Mouse (Mus musculus): ENCODE data around the gene Pdia4. TPM values are rescaled to one million over a fixed set of nuclear protein-coding genes. Genes with fewer than 3 reads are reported as not detected.
"Not testable (repeated sequence)": the region's sequence is repeated elsewhere in the genome, so short reads cannot be mapped to it uniquely, and the experiment has no call there.

The Pdia4 gene
- 355 and 366 TPM in 2 replicates for polyA plus RNA-seq (2015; fragmentation: Nextera tagmentation; extraction: Ambion mirVana)

GRCm38 (mm10) chr6:47813257-47813878, at the start of gene Pdia4:
Gene Pdia4, minus strand, starts transcription at chr6:47813430.
- H3K9me3 ChIP-seq, result no peaks in the 10 kb centered on the region
- ATAC-seq (ENCODE audit: borderline replicate concordance, extremely low read depth, low FRiP score, low TSS enrichment), result peak; percentile 99
- peaks cover 32% of the 10 kb centered on the region for H3K4me1 ChIP-seq
- H3K9ac ChIP-seq, result peak within 1 kb of the TSS; percentile 94
- H3K27ac ChIP-seq, result peak within 1 kb of the TSS; percentile 96
- no peaks in the 10 kb centered on the region for H3K36me3 ChIP-seq
- H3K27me3 ChIP-seq, result no peaks in the 10 kb centered on the region
- H3K4me3 ChIP-seq, result peak within 1 kb of the TSS; percentile 77
- under 1% methylated on average over 44 of the region's 44 CpGs for WGBS
- peak within 1 kb of the TSS; percentile 75 for H3K4me2 ChIP-seq

GRCm38 (mm10) chr6:47857729-47858128, 44.5 kb upstream of the Pdia4 start:
- WGBS, result 88% methylated on average over 3 of the region's 3 CpGs

DNA sequence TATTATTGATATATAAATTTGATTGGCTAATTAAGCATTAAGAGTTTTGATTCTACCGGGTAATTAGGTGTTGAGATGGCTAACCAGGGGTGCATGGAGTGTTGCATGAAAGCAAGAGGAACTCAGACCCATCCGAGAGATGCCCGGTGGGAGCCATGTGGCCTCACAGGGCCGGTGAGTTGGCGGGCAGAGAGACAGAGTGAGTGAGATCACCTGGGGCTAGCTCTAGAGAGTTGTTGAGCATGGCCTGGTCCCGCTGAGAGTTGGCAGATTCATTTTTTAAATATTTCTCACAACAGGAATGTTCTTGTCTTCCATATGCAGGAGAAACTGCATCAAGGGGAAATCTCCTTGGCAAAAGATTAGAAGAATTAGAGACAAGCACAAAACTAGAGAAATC, 44.0 kb upstream of the Pdia4 start:
- H3K4me1 ChIP-seq, result no peaks in the 10 kb centered on the region
- ATAC-seq (ENCODE audit: borderline replicate concordance, extremely low read depth, low FRiP score, low TSS enrichment), result no peak
- H3K27me3 ChIP-seq, result no peaks in the 10 kb centered on the region
- H3K4me3 ChIP-seq, result no peak overlapping the region
- H3K36me3 ChIP-seq, result peaks cover 23% of the 10 kb centered on the region
- no peak overlapping the region for H3K4me2 ChIP-seq
- no peak overlapping the region for H3K9ac ChIP-seq
- WGBS, result 92% methylated on average over 6 of the region's 6 CpGs
- no peaks in the 10 kb centered on the region for H3K9me3 ChIP-seq
- no peak overlapping the region for H3K27ac ChIP-seq

More at GRCm38 (mm10) chr6:47857729-47858128, 44.5 kb upstream of the Pdia4 start:
- not testable (repeated sequence) for H3K9me3 ChIP-seq; H3K4me1 ChIP-seq; ATAC-seq (ENCODE audit: borderline replicate concordance, extremely low read depth, low FRiP score, low TSS enrichment); H3K27me3 ChIP-seq; H3K4me2 ChIP-seq; H3K9ac ChIP-seq; H3K4me3 ChIP-seq; H3K27ac ChIP-seq
- peaks cover 27% of the 10 kb centered on the region for H3K36me3 ChIP-seq

DNA sequence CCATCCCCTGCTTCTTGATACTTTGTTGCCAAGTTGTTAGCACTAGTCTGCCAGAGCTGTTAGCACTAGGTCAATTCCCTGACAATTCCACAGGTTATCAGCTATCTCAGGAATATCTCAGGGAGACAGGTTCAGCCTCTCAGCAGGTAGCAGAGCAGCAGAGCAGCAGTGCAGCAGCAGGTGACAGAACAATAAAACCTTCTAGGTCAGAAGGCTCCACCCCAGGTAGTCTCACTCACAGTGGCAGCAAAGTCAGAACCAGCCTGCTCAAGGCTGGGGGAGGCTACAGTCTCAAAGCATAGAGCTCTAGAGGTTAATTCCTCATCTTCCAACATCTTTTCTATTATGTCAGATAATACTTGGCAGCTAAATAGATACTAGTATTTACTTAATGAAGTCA, 32.5 kb upstream of the Pdia4 start:
- Histone ChIP-seq H3K27me3 (no peaks in the 10 kb centered on the region), H3K36me3 (peaks cover 2% of the 10 kb centered on the region; the same call in 1 of the 2 replicates), H3K9ac (no peak overlapping the region), H3K9me3 (no peaks in the 10 kb centered on the region), H3K27ac (no peak overlapping the region), H3K4me2 (no peak overlapping the region), H3K4me3 (no peak overlapping the region), H3K4me1 (no peaks in the 10 kb centered on the region)
- ATAC-seq (ENCODE audit: borderline replicate concordance, extremely low read depth, low FRiP score, low TSS enrichment), result no peak

DNA sequence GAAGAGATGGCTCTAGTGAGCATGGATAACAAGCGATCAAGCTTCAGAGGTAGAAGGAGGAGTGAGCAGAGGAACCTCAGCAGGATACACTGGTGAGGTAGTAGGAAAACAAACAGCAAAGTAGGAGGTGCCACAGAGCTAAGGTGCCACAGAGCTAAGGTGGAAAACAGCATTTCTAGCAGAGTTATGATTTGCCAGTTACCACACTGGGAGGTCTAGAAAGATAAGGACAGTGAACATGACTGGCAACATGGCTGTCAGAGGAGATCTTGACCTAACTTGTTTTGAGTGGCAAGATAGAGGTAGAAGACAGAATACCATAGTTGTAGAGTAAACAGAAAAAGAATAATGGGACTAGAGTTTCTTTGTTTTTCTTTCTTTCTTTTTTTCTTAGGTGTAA, 29.1 kb upstream of the Pdia4 start:
- Histone ChIP-seq H3K4me3 (no peak overlapping the region), H3K36me3 (peaks cover 4% of the 10 kb centered on the region; the same call in 1 of the 2 replicates), H3K27ac (no peak overlapping the region), H3K4me2 (no peak overlapping the region), H3K9me3 (no peaks in the 10 kb centered on the region), H3K4me1 (peaks cover 6% of the 10 kb centered on the region; the same call in 1 of the 2 replicates), H3K27me3 (no peaks in the 10 kb centered on the region), H3K9ac (no peak overlapping the region)
- ATAC-seq (ENCODE audit: borderline replicate concordance, extremely low read depth, low FRiP score, low TSS enrichment), result no peak
- WGBS, result 76% methylated on average over 1 of the region's 1 CpGs

DNA sequence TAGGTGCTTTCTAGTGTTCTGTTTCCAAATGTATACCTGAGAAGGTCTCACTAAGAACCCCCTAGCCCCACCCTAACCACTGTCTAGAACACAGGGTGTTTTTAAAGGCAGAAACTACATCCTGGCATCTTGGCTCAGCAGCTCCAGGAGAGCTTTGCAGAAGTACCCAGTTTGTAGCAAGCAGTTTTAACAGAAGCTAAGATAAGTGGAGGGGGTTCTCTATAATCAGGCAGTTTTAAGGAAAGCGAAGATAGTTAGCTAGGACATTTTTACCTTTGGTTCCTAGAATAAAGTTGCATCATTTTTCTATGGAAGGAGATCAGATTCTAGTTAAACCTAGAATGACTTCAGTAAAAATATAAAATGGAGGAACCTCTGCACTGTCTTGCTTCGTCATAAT, 28.6 kb upstream of the Pdia4 start:
- no peak overlapping the region for H3K27ac ChIP-seq
- H3K9ac ChIP-seq, result no peak overlapping the region
- H3K36me3 ChIP-seq, result peaks cover 4% of the 10 kb centered on the region; the same call in 1 of the 2 replicates
- 93% methylated on average over 2 of the region's 2 CpGs for WGBS
- no peaks in the 10 kb centered on the region for H3K27me3 ChIP-seq
- no peak for ATAC-seq (ENCODE audit: borderline replicate concordance, extremely low read depth, low FRiP score, low TSS enrichment)
- H3K4me1 ChIP-seq, result peaks cover 9% of the 10 kb centered on the region; the same call in 1 of the 2 replicates
- H3K4me2 ChIP-seq, result no peak overlapping the region
- H3K9me3 ChIP-seq, result no peaks in the 10 kb centered on the region
- no peak overlapping the region for H3K4me3 ChIP-seq

- Histone ChIP-seq H3K4me3 (no peak overlapping the region), H3K9me3 (no peaks in the 10 kb centered on the region), H3K4me2 (no peak overlapping the region), H3K27ac (no peak overlapping the region), H3K27me3 (no peaks in the 10 kb centered on the region), H3K36me3 (peaks cover 4% of the 10 kb centered on the region; the same call in 1 of the 2 replicates), H3K9ac (no peak overlapping the region), H3K4me1 (peaks cover 9% of the 10 kb centered on the region; the same call in 1 of the 2 replicates)
- 78% methylated on average over 1 of the region's 1 CpGs for WGBS
- no peak for ATAC-seq (ENCODE audit: borderline replicate concordance, extremely low read depth, low FRiP score, low TSS enrichment)
Observed at GRCm38 (mm10) chr6:47841077-47841476, 27.8 kb upstream of the Pdia4 start.

DNA sequence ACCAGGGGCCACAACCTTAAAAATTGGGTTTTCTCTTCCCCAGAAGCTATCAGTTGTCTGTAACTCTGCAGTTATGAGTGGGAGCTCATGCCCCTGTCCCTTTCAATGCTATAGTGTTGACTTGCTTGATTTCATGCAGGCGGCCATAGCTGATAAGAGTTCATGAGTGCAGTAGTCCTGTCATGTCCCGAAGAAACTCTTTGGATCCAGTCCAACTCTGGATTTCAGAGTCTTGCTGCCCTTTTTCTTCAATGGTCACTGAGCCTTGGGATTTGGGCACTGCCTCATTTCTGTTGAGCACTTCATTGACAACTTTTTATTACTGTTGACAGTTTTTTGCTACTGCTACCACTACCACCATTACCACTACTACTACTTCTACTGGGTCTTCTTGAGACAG, 24.4 kb upstream of the Pdia4 start:
- Histone ChIP-seq H3K36me3 (peaks cover 4% of the 10 kb centered on the region; the same call in 1 of the 2 replicates), H3K9ac (no peak overlapping the region), H3K9me3 (no peaks in the 10 kb centered on the region), H3K4me1 (peaks cover 9% of the 10 kb centered on the region; the same call in 1 of the 2 replicates), H3K27me3 (no peaks in the 10 kb centered on the region), H3K4me2 (no peak overlapping the region), H3K27ac (no peak overlapping the region), H3K4me3 (no peak overlapping the region)
- ATAC-seq (ENCODE audit: borderline replicate concordance, extremely low read depth, low FRiP score, low TSS enrichment), result no peak
- WGBS, result 41% methylated on average over 2 of the region's 2 CpGs

DNA sequence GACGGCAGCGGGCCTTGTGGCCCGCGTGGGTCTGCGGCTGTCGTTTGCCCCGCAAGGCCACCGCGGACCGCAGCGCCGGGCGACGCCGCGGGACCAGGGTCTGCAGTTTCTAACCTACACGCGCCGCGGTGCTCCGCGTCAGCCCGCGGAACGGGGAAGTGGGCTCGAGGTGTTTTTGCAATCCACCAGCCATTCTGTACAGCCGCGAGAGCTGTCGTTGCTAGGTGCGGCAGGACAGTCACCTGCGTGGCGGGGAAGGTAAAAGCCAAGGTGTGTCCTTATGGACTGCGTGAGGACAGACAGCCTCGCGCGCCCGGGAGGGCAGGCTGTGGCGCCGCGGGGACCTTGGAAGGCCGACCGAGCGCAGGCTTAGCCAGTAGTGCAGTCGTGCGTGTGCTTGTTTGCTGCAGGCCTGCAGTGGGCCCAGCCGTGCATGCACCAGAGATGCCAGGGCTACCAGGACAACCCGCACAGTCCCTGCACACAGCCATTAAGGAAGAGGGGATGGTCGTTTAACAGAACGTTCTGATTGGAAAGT, 22.8 kb upstream of the Pdia4 start:
- whole genome bisulfite sequencing, result under 1% methylated on average over 49 of the region's 49 CpGs
- Histone ChIP-seq H3K9ac (peak overlapping the region; percentile 92), H3K4me1 (peaks cover 9% of the 10 kb centered on the region; the same call in 1 of the 2 replicates), H3K4me3 (peak overlapping the region; percentile 95), H3K4me2 (peak overlapping the region; percentile 67), H3K36me3 (peaks cover 4% of the 10 kb centered on the region; the same call in 1 of the 2 replicates), H3K27me3 (no peaks in the 10 kb centered on the region), H3K27ac (peak overlapping the region; percentile 95), H3K9me3 (no peaks in the 10 kb centered on the region)
- ATAC-seq (ENCODE audit: borderline replicate concordance, extremely low read depth, low FRiP score, low TSS enrichment), result peak; percentile 81

- peak within 1 kb of the TSS; percentile 95 for H3K27ac ChIP-seq
- peak within 1 kb of the TSS; percentile 92 for H3K9ac ChIP-seq
- H3K4me1 ChIP-seq, result peaks cover 13% of the 10 kb centered on the region
- no peaks in the 10 kb centered on the region for H3K36me3 ChIP-seq
- WGBS, result under 1% methylated on average over 52 of the region's 52 CpGs
- H3K27me3 ChIP-seq, result no peaks in the 10 kb centered on the region
- no peaks in the 10 kb centered on the region for H3K9me3 ChIP-seq
- H3K4me3 ChIP-seq, result peak within 1 kb of the TSS; percentile 95
- peak within 1 kb of the TSS; percentile 67 for H3K4me2 ChIP-seq
- peak; percentile 96 for ATAC-seq (ENCODE audit: borderline replicate concordance, extremely low read depth, low FRiP score, low TSS enrichment)
Observed at GRCm38 (mm10) chr6:47835482-47835983, 22.3 kb upstream of the Pdia4 start, which contains the start of gene Zfp398. Gene Zfp398, plus strand, starts transcription at chr6:47835661.

DNA sequence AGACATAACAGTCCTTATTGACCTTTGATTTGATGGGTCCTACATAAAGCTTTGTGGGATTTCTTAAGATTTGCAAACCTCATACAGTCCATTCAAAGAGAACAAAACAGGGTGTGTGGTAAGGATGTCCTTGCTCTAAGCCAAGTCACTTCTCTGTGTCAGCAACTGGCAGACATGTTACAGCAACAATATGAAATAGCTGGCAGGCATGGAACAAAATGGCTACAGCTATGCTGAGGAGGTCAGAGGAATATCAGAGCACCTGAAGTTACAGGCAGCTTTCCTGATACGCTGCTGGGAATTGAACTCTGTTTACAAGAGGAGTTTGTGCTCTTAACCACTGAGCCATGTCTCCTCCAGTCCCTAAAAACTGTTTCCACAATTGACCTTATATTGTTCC, 19.0 kb upstream of the Pdia4 start:
- no peak for ATAC-seq (ENCODE audit: borderline replicate concordance, extremely low read depth, low FRiP score, low TSS enrichment)
- H3K27ac ChIP-seq, result no peak overlapping the region

More for the DNA sequence above, 19.0 kb upstream of the Pdia4 start:
- Histone ChIP-seq H3K27me3 (no peaks in the 10 kb centered on the region), H3K9ac (no peak overlapping the region), H3K4me3 (no peak overlapping the region), H3K36me3 (no peaks in the 10 kb centered on the region), H3K4me1 (peaks cover 8% of the 10 kb centered on the region; the same call in 1 of the 2 replicates), H3K4me2 (no peak overlapping the region), H3K9me3 (no peaks in the 10 kb centered on the region)
- WGBS, result 74% methylated on average over 1 of the region's 1 CpGs
